Mouse (Mus musculus): Measurements from ENCODE around the gene Krt7.

DNA sequence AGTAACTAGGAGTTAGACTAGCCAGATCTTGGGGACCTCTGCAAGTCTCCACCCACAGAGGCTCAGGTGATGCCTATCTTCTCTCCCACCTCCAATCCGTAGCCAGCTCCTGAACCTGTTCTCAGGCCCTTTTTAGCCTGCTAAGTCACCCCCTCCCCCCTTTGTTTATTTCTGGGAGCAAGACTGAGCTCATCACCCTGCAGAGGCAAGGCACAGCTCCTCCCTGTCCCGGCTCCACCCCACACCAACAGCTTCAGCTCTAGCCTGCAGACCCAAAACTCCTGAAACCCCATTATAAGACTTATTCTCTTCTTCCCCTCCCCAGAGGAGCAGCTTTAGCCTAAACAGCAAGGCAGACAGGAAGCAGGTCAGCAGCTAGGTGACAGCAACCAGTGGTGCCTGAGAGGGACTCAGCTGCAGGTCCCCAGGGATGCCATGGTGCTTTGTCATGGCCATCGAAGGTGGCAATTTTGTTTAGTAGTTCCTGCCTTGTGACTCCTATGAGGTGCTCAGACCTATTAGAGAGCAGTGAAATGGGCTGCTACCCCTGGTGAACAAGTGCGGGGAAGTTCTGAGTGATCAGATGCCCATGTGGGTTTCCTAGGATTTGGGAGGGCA, 48.3 kb upstream of the Krt7 start:
- no peak for TF ChIP-seq POLR2A (IDR thresholded peaks at IDR 0.05; ENCODE audit: control insufficient read depth, extremely low read depth, insufficient read depth, low read length, poor library complexity)
- TF ChIP-seq CTCF (IDR thresholded peaks at IDR 0.05; ENCODE audit: borderline replicate concordance, control insufficient read depth, extremely low read depth, insufficient read depth, low read length, poor library complexity): no peak

All from thymus, adult 2 months (tissue).